Mouse (Mus musculus) bone marrow macrophage, adult 2 months (primary cell): ENCODE measurements around the gene Tepp.

Experiments used
- CTCF ChIP-seq: IDR thresholded peaks from 2 replicates; pipeline ENCODE4 v1.5.1; 2012; ENCODE audit warnings: low read depth, mild to moderate bottlenecking, low read length, moderate library complexity
- POLR2A ChIP-seq: IDR thresholded peaks from 2 replicates; pipeline ENCODE4 v1.6.1; 2012; ENCODE audit warnings: mild to moderate bottlenecking, low read depth, low read length, borderline replicate concordance

DNA sequence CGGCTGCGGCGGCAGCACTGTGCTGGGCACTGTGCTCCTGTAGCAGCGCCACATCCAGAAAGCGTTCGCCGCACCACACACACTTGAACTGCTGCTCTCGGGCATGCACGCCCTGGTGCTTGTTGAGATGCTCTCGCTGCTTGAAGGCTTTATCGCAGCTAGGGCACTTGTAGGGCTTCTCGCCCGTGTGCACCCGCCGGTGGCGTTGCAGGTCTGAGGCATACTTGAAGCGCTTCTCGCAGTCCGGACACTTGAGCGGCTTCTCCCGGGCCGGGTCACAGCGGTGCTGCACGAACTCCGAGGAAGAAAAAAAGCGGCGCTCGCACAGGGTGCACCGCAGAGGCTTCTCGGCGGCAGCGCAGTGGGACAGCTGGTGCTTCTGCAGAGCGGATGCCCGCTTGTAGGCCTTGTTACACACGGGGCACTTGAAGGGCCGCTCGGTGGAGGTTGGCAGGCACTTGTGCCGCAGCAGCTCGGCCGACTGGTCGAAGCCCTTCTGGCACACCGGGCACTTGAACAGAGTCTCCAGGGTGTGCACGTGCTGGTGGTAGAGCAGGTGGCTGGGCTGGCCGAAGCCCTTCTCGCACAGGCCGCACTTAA is 17.6 kb downstream of the Tepp start:
- TF ChIP-seq POLR2A (no peak), CTCF (no peak)
